Mouse (Mus musculus) kidney, adult 9 months (tissue): ENCODE measurements around the gene Nedd1.

Source experiments
- DNase-seq: peaks from one replicate; pipeline ENCODE4 v3.0.0; 2022

The Nedd1 gene

DNA sequence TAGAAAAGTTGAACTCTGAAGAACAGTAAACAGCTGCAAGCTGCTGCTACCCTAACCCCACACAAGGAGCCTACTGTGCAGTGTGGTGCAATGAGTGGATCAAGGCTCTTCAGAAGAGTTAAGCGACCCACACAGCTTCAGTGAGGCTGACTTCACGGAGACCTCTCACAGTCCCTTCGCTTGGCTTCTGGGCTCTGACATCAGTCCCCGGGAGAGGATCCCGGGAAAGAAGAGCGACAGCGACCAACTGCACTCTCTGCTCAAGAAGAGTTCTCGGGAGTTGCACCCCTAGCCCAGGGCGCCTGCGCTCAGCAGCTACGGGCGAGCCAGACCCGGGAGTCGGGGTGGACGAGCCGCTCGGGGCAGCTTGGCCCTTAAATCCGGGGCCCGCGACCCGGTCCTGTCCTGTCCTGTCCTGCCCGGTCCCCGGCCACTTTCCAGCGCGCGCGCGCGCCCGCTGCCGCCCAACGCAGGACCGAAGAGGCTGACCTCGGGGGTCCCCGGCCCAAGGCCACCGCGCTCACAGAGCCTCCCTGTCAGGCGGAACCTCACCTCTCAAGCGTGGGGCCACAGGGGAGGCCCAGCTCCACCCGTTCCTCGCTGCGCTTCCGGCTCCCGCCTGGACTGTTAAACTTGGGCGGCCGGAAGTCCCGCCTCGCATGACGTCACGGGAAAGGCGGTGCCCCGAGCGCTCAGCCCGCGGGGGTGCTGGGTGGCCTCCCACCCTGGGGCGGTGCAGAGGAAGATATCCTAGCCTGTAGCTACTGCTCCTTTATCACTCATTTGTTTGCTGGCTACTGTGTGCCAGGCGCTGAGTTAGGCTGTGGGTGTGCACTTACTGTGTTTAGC, at the start of gene Nedd1:
Gene Nedd1, minus strand, starts transcription at position 650 of the 849 bp plus-strand sequence.
- peak; percentile 97 for DNase-seq

GRCm38 (mm10) chr10:92754359-92754758, 32.1 kb upstream of the Nedd1 start:
- no peak for DNase-seq

DNA sequence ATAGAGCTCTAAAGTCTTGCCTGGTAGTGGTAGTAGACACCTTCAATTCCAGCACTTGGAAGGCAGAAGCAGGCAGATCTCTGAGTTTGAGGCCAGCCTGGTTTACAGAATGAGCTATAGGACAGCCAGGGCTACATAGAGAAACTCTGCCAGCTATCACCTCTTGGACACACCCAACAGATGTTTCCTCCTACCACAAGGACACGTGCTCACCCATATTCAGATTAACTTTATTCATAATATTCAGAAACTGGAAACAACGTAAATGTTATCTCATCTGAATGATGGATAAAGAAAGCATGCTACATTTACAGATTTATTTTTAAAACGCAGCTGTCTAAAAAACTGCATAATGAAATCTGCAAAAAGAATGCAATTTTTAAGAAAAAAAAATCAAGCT, 8.1 kb upstream of the Nedd1 start:
- no peak for DNase-seq

GRCm38 (mm10) chr10:92728723-92729122, 6.5 kb upstream of the Nedd1 start:
- no peak for DNase-seq

- DNase-seq: no peak
Observed at GRCm38 (mm10) chr10:92722620-92722988, 384 bp upstream of the Nedd1 start.

DNA sequence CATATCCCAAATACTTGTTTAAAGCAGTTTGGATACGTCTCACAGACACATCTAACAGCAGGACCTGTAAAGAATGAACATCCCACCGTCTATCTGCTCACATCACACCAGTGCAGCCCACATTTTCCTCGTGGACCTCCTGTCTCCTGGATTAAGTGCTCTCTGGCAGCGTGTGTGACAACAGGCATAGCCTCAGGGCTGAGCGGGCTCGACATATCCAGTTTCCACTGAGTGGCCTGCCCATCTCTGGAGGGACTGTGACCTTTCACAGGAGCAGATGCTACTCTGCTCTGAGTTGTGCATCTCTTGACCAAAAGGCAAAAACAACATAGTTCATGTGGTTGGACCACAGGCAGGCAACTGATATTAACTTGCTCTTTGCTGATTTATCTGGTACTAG, 23.2 kb downstream of the Nedd1 start:
- DNase-seq: no peak

DNA sequence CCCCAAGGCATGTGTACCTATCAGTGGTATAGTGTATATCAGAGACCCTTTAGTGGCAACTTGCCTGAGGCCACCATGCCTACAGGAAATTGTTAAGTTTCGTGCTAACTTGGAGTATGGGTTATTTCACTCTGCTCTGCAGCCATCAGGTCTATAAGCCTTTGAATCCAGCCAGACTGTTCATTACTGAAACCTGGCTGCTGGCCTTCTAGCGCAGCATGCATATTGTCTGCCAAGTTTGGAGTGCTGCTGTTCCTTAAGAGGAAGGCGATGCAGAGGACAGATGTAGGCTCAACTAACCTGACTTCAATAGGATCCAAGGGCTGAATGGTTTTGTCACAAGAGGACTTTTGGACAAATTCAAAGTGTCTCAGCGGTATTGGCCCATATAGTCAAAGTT, 47.2 kb downstream of the Nedd1 start:
- DNase-seq: no peak

DNA sequence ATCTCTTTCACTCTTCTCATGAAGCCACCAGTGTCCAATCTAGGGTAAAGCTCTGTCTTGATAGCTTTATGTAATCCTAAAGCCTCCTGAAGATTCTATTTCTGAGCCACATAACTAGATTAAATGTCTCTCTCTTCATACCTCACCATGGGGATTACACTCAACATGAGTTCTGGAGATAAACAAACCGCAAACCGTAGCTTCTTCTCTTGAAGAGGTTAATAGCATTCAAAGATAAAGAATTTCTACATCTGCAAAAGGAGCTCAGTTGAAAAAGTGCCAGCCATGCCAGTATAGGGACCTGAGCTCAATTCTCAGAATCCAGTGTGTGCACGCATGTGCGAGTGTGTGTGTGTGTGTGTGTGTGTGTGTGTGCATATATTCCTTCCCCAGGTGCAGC, 50.3 kb downstream of the Nedd1 start:
- no peak for DNase-seq

- no peak for DNase-seq
Observed at GRCm38 (mm10) chr10:92665287-92665686, 56.9 kb downstream of the Nedd1 start.

GRCm38 (mm10) chr10:92653266-92653665, 69.0 kb downstream of the Nedd1 start:
- no peak for DNase-seq

DNA sequence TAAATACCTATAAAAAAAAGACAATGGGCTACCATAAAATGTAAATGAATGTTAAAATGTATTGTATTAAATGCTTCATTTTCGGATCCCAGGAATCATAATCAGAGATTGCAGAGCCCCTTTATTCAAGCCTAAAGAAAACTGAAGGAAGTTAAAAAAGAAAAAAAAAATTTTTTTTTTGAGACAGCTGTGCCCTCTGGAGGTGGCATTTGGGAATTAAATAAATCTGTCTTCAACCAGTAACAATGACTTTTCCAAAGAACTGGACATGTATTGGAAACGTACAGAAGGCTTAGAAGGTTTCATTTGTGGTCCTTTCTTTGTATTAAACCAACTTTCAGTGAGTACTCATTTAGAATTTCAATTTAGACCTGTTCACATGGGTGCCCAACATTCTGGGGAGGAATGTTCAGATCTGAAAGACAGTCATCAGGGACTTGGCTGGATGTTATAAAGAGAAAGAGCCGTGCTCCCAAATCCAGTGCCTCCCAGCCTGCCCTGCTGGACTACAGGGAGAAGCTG, 69.8 kb downstream of the Nedd1 start:
- DNase-seq: peak; percentile 7

DNA sequence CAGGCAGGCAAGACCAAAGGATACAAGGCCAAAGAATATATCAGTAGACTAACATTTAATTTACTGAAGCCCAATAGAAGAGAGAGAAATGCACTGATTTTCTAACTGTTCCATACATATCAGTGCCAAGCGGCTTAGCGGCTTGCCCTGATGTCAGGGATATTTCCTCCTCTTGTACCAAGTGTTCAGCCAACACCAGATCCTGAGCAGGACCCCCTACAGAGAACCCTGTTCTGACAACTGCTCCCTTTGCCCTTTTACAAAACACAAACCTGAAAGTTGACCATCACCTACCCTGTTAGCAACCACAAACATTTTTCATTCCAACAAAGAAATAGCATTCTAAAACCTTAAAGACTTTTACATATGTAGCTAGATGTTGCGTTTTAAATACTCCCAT, 71.0 kb downstream of the Nedd1 start:
- no peak for DNase-seq

DNA sequence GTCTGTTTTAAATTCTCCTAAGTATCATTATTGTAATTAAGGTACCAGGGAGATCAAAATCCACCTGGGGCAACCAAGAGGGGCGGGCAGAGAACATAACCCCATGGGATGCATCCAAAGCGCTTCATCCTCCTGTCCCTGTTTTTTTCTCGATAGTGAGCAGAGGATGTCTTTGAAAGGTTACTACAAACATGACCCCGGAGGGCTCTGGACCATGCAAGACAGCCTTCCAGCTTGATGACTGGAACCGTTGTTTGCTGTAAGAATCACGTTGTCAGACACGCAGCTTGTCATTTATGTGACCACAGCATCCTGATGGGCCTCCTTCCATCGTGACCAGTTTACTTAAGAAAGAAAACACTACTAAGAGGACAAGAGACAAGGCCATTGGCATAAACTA, 73.1 kb downstream of the Nedd1 start:
- no peak for DNase-seq

DNA sequence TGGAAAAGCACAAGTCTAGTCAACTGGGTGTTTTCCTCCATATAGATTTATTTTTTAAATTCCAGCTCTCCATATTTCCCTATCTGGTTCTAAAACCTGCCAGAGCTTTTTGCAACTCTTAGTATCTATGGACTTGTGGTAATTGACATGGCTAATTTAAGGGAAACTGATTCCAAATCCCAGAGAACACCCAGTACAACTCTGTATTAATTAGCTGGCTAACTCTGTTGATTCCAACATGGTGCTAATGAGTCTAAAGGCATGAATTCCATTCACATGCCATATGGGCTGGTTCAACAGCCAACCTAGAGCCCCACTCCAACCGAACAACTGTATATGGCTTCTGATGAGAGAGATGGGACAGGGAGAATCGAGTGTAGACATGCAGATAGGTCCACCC, 74.5 kb downstream of the Nedd1 start:
- no peak for DNase-seq

DNA sequence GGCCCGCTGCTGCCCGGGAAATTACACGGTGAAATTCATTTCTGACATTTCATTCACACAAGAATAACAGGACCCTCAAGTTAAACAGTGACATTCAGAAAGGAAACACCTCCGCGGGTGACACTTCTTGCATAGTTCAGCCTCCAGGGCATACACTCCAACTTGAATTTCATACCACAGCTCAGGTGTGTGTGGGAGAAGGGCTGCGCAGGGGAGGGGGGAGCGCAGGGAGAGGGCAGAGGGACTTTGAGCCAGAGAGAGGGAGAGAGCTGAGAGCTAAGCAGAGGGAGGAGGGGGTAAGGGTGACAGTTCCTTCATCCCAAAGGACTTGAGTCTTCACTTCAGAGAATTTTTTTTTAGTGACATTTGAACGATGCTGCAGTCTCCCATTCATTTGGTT, 78.2 kb downstream of the Nedd1 start:
- no peak for DNase-seq

- peak; percentile 23 for DNase-seq
Observed at GRCm38 (mm10) chr10:92641032-92641431, 81.2 kb downstream of the Nedd1 start.
